Mouse (Mus musculus): ENCODE results near the gene Cldn1. TPM values are rescaled to one million over a fixed set of nuclear protein-coding genes. Genes with fewer than 3 reads are reported as not detected.

The Cldn1 gene
- polyA plus RNA-seq, 1 experiment from 2014 or later: 8.3 TPM

DNA sequence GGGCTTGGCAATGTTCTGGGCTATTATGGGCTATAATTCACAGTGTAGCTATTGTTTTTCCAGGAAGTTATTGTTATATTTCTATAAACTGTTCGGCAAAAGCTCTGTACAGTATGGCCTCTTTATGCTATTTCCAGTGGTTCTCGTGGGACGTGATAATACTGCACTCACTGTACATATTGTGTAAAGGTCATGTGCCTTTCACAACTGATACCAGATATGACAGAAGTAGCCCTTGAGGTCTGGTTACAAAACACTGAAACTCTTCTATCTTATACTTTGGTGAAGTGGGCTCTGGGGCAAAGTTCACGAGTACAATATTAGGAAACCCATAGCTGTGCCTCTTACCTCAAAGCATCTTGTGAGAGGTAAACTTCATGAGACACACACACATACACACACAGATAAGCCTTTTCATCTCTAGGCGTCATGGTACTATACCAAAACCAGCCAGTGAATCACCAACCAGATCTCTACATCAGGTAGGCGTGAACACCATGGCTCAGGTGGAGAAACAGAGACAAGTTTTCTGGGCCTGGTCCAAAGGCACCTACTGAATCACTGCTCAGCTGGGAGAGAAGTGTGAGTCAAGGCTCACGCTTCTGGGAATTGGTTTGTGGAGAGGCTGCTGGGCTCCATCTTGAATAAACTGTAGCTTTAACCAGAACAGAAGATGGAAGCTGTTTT is 2.5 kb downstream of the Cldn1 start:
- ChIA-PET POLR2A (interaction anchor here (0.6 kb wide), 1 partner anchor 26 kb away, joined by 3 read pairs; no protein-coding TSS in a partner anchor), CTCF (interaction anchor here (1.0 to 1.2 kb wide), 2 partner anchors 121 to 151 kb away, joined by 3 read pairs; no protein-coding TSS in a partner anchor)
- ATAC-seq (no peak), DNase-seq (ENCODE audit: low read depth, low spot score) (no peak)
- TF ChIP-seq CTCF (IDR thresholded peaks at IDR 0.05): no peak
- H3K27me3 ChIP-seq: no peaks in the 10 kb centered on the region
- in situ Hi-C loops (cut with MboI; ENCODE audit: low pct_unique_long_range_greater_than_20kb): no loop called here

DNA sequence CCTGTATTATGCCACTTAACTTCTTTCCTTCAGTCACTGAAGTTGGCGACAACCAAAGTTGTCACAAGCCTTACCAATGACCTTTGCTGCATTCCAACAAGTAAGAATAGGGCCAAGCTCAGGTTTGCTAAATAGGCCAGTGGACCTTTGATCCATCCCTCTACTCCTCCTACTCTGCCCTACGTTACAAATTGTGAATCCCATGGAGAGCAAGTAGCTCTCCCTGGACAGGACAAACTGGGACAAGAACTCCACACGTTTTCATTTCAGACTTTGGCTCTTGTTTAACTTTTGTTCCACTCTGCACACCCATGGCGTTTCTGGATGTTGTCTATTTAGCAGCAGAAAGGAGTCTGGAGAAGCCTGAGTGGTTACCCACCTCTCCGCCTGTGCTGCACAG is 3.5 kb downstream of the Cldn1 start:
- H3K27me3 ChIP-seq: no peaks in the 10 kb centered on the region
- in situ Hi-C loops (cut with MboI; ENCODE audit: low pct_unique_long_range_greater_than_20kb): no loop called here
- ATAC-seq (no peak), DNase-seq (ENCODE audit: low read depth, low spot score) (no peak)
- CTCF ChIA-PET: no interaction called here
- POLR2A ChIA-PET: no interaction called here
- TF ChIP-seq CTCF (IDR thresholded peaks at IDR 0.05): no peak

DNA sequence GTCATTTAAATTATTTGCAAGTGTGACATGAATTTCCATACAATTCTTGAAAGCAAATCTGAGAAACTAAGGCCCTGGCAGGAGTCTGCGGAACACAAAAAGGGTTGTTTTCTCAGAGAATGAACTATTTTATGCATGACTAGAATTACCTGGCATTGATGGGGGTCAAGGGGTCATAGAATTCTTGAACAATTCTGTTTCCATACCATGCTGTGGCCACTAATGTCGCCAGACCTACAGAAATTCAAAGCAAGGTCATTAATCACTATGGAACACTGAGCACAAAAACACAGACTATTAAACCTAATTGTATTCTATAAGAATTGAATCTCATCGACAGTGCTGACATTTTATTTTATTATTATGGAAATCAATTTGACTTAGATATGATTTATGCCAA is 10.9 kb downstream of the Cldn1 start:
- ATAC-seq: no peak
- DNase-seq (ENCODE audit: low read depth, low spot score): no peak
- no peak for TF ChIP-seq CTCF (IDR thresholded peaks at IDR 0.05)
- H3K27me3 ChIP-seq: no peaks in the 10 kb centered on the region
- CTCF ChIA-PET: no interaction called here
- in situ Hi-C loops (cut with MboI; ENCODE audit: low pct_unique_long_range_greater_than_20kb): loop anchor here (5.0 kb wide), 1 partner anchor 33 kb away; no protein-coding TSS in a partner anchor
- POLR2A ChIA-PET: no interaction called here

DNA sequence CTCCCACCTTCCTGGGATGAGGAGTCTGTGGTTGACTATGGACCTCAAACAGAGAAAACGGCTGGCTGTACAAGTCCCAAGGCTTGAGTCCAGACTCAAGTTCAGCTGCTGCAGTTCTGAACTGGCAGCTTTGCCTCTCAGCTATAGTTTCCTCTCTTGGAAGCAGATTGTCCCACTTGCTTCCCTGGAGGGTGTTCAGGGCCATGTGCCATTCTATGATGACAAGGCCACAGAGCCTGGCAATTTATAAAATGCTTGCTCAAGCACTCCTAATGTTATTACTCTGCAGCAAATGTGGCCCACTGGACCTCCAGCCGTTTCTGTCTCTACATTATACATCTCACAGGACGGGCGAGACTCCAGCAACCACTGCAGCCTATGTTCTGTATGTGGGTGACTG is 12.0 kb downstream of the Cldn1 start:
- POLR2A ChIA-PET: interaction anchor here (0.8 kb wide), 1 partner anchor 253 kb away, joined by 3 read pairs; no protein-coding TSS in a partner anchor
- no peaks in the 10 kb centered on the region for H3K27me3 ChIP-seq
- no peak for ATAC-seq
- in situ Hi-C loops (cut with MboI; ENCODE audit: low pct_unique_long_range_greater_than_20kb): loop anchor here (5.0 kb wide), 1 partner anchor 32 kb away; no protein-coding TSS in a partner anchor
- CTCF ChIA-PET: no interaction called here
- no peak for TF ChIP-seq CTCF (IDR thresholded peaks at IDR 0.05)
- no peak for DNase-seq (ENCODE audit: low read depth, low spot score)

- POLR2A ChIA-PET: no interaction called here
- in situ Hi-C loops (cut with MboI; ENCODE audit: low pct_unique_long_range_greater_than_20kb): no loop called here
- H3K27me3 ChIP-seq: no peaks in the 10 kb centered on the region
- ATAC-seq (no peak), DNase-seq (ENCODE audit: low read depth, low spot score) (no peak)
- CTCF ChIA-PET: no interaction called here
- TF ChIP-seq CTCF (IDR thresholded peaks at IDR 0.05): no peak
These were observed 12.7 kb downstream of the Cldn1 start for GRCm38 (mm10) chr16:26358898-26359297.

GRCm38 (mm10) chr16:26357863-26358780 is 13.5 kb downstream of the Cldn1 start:
- ChIA-PET CTCF (no interaction called here), POLR2A (no interaction called here)
- TF ChIP-seq CTCF (IDR thresholded peaks at IDR 0.05): no peak
- ATAC-seq (no peak), DNase-seq (ENCODE audit: low read depth, low spot score) (no peak)
- in situ Hi-C loops (cut with MboI; ENCODE audit: low pct_unique_long_range_greater_than_20kb): no loop called here
- no peaks in the 10 kb centered on the region for H3K27me3 ChIP-seq

GRCm38 (mm10) chr16:26355513-26355912 is 16.1 kb downstream of the Cldn1 start:
- TF ChIP-seq CTCF (IDR thresholded peaks at IDR 0.05): no peak
- in situ Hi-C loops (cut with MboI; ENCODE audit: low pct_unique_long_range_greater_than_20kb): no loop called here
- CTCF ChIA-PET: interaction anchor here (0.7 to 1.6 kb wide), 4 partner anchors 9 to 80 kb away, joined by 3 to 4 read pairs (median 4); no protein-coding TSS in a partner anchor
- H3K27me3 ChIP-seq: no peaks in the 10 kb centered on the region
- ATAC-seq (no peak), DNase-seq (ENCODE audit: low read depth, low spot score) (no peak)
- POLR2A ChIA-PET: no interaction called here

DNA sequence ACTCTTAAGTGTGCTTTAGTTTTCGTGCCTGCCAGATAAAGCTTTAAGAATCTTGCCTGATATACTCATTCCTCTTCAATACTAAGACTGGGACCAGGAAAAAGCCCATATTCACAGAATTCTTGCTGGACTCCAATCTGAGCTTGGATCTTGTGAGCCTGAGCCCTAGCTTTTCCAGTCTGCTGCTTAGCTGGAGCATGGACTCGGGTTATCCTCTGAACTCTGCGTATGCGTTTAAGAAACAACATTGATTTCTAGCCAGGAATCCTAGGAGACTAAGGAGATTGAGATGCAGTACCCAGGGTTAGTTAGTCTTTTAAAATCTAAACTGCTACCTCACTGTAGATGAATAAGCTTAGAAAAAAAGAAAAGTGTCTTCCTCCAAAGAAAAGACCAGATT is 20.9 kb downstream of the Cldn1 start:
- in situ Hi-C loops (cut with MboI; ENCODE audit: low pct_unique_long_range_greater_than_20kb): no loop called here
- POLR2A ChIA-PET: no interaction called here
- CTCF ChIA-PET: interaction anchor here (1.3 to 1.5 kb wide), 2 partner anchors 24 to 96 kb away, joined by 3 to 4 read pairs; no protein-coding TSS in a partner anchor
- TF ChIP-seq CTCF (IDR thresholded peaks at IDR 0.05): no peak
- ATAC-seq (no peak), DNase-seq (ENCODE audit: low read depth, low spot score) (no peak)
- no peaks in the 10 kb centered on the region for H3K27me3 ChIP-seq

GRCm38 (mm10) chr16:26348809-26349208 is 22.8 kb downstream of the Cldn1 start:
- ChIA-PET POLR2A (no interaction called here), CTCF (interaction anchor here (0.8 to 1.4 kb wide), 2 partner anchors 18 to 22 kb away, joined by 3 read pairs; no protein-coding TSS in a partner anchor)
- TF ChIP-seq CTCF (IDR thresholded peaks at IDR 0.05): no peak
- in situ Hi-C loops (cut with MboI; ENCODE audit: low pct_unique_long_range_greater_than_20kb): no loop called here
- H3K27me3 ChIP-seq: no peaks in the 10 kb centered on the region
- DNase-seq (ENCODE audit: low read depth, low spot score): no peak
- no peak for ATAC-seq

DNA sequence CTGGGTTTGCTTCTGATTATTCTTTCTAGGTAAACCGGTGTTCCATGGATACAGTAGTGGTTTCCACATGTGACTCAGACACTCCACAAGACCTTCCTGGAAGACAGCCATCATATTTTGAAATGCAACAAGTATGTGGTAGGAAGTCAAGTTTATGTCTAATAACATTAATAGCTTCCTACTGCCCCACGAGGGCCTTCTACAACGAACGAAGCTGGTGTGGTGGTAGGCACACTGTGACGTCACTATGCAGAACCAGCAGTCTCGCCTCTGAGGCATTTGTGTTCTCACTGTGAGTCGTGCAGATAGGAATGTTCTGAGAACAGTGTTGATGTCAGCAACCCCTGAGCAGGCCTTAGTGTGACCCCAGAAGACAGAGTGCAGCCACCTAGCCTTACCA is 55.4 kb downstream of the Cldn1 start:
- CTCF ChIA-PET: no interaction called here
- H3K27me3 ChIP-seq: no peaks in the 10 kb centered on the region
- POLR2A ChIA-PET: no interaction called here
- DNase-seq (ENCODE audit: low read depth, low spot score) (peak; percentile 50), ATAC-seq (peak; percentile 87)
- no peak for TF ChIP-seq CTCF (IDR thresholded peaks at IDR 0.05)
- in situ Hi-C loops (cut with MboI; ENCODE audit: low pct_unique_long_range_greater_than_20kb): no loop called here

DNA sequence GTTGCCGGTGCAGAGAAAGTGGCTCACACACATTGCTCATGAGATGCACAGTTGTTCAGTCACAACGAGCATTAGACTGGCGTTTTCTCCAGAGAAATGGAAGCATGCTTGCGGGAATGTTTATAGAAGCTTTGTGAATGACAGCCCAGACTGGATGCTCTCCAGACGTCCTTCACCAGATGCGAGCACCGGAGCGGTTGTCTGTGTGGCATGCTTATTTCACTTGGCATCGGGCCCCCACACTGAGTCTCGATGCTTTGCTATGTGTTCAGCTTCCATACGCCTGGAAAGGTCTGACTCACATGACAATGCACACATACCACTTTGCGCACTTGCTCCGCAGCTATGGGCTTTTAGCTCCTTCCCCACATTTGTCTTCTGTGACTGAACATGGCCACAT is 56.8 kb downstream of the Cldn1 start:
- in situ Hi-C loops (cut with MboI; ENCODE audit: low pct_unique_long_range_greater_than_20kb): no loop called here
- ChIA-PET POLR2A (interaction anchor here (0.5 kb wide), 1 partner anchor 32 kb away, joined by 3 read pairs; no protein-coding TSS in a partner anchor), CTCF (no interaction called here)
- TF ChIP-seq CTCF (IDR thresholded peaks at IDR 0.05): no peak
- ATAC-seq (no peak), DNase-seq (ENCODE audit: low read depth, low spot score) (no peak)
- H3K27me3 ChIP-seq: no peaks in the 10 kb centered on the region
